8 mouse cellular contexts compared by ENCODE assay signal in the genomic region with DNA sequence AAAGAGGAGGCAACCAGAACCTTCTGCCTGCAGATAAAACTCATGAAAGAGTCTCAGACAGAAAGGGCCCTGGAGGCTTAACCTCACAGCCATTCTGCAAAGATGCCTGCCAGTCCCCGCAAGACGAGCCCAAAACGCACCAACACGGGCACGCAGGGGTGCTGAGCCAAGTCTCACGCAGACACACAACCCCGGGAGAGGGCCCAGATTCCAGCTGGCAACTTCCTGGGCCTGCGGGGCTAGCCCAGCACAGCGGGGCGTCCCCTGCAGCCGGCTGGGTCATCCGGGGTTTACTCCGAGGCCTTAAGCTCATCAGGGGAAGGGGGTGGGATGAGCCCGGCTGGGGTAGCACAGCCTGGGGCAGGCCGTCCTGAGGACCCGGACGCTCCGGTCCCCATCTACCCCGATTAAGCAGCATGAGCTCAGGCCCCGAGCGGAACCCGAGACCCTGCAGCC. TPM values are rescaled to one million over a fixed set of nuclear protein-coding genes. Genes with fewer than 3 reads are reported as not detected.
DNase-seq lines count a peak whose midpoint lies in the region; ATAC-seq and TF ChIP-seq lines count a peak whose summit lies in the region.

No protein-coding gene starts in this region.

- peak; percentile 73 for ATAC-seq in hindbrain, postnatal 0 days
- ATAC-seq in liver, embryonic 13.5 days (ENCODE audit: low read depth), result peak; percentile 39
- ATAC-seq in neural tube, embryonic 13.5 days (ENCODE audit: low read depth), result peak; percentile 86
- no peak for ATAC-seq in monocyte, adult 5-6 weeks (replicated peaks; ENCODE audit: insufficient number of reproducible peaks, low FRiP score, low TSS enrichment, poor library complexity, severe bottlenecking)

- peak overlapping the region; percentile 71 to 91 (median 82) for H3K4me3 ChIP-seq in CH12.LX (replicated peaks in 1 of 3; ENCODE audit: low read depth in 2 of 3, low read length in 2 of 3, poor library complexity in 1 of 3)
- peak overlapping the region; percentile 82 for H3K4me3 ChIP-seq in hindbrain, postnatal 0 days (ENCODE audit: low read length)
- H3K4me3 ChIP-seq in liver, embryonic 13.5 days (replicated peaks), result peak overlapping the region; percentile 81
- peak overlapping the region; percentile 91 for H3K4me3 ChIP-seq in neural tube, embryonic 13.5 days

- peak overlapping the region; percentile 88 for H3K27ac ChIP-seq in CH12.LX (ENCODE audit: insufficient read depth, low read depth)
- peak overlapping the region; percentile 95 for H3K27ac ChIP-seq in hindbrain, postnatal 0 days
- H3K27ac ChIP-seq in liver, embryonic 13.5 days, result peak overlapping the region; percentile 94
- H3K27ac ChIP-seq in neural tube, embryonic 13.5 days (replicated peaks), result peak overlapping the region; percentile 95

- no peak for TF ChIP-seq CTCF in CH12.LX (conservative IDR thresholded peaks at IDR 0.05 in 1 of 2, IDR thresholded peaks at IDR 0.05 in 1 of 2; ENCODE audit: low read depth in 2 of 2, low read length in 2 of 2)
- no peak for TF ChIP-seq CTCF in hindbrain, postnatal 0 days (IDR thresholded peaks at IDR 0.05; ENCODE audit: low read depth)

- dilution Hi-C loops in CH12.LX (cut with MboI; ENCODE audit: extremely low pct_ligation_motif_present, extremely low pct_unique_long_range_greater_than_20kb, low sequenced_read_pairs), result no loop called here

- H3K79me2 ChIP-seq in CH12.LX (replicated peaks; ENCODE audit: control insufficient read depth, extremely low read depth, insufficient read depth, poor library complexity, severe bottlenecking), result peaks cover 11% of the 10 kb centered on the region

- H3K9ac ChIP-seq in CH12.LX (ENCODE audit: insufficient read depth, low read depth), result peak overlapping the region; percentile 90
- H3K9ac ChIP-seq in hindbrain, postnatal 0 days (replicated peaks; ENCODE audit: low read length), result peak overlapping the region; percentile 94
- peak overlapping the region; percentile 91 for H3K9ac ChIP-seq in liver, embryonic 13.5 days
- peak overlapping the region; percentile 95 for H3K9ac ChIP-seq in neural tube, embryonic 13.5 days

- TF ChIP-seq EP300 in CH12.LX (IDR thresholded peaks at IDR 0.05; ENCODE audit: low read length), result no peak

- H3K36me3 ChIP-seq in CH12.LX (replicated peaks in 1 of 2; ENCODE audit: control insufficient read depth in 1 of 2, insufficient read depth in 1 of 2, low read length in 1 of 2), result peaks cover 8 to 31% of the 10 kb centered on the region in 2 experiments
- H3K36me3 ChIP-seq in hindbrain, postnatal 0 days (ENCODE audit: insufficient read depth, low read length), result peaks cover 5% of the 10 kb centered on the region; the same call in 1 of the 2 replicates
- H3K36me3 ChIP-seq in liver, embryonic 13.5 days, result peaks cover 8% of the 10 kb centered on the region; the same call in 1 of the 2 replicates
- peaks cover 7% of the 10 kb centered on the region for H3K36me3 ChIP-seq in neural tube, embryonic 13.5 days

- peak; percentile 72 for DNase-seq in 3134 (ENCODE audit: extremely low read depth, insufficient read length, low spot score)
- DNase-seq in CH12.LX (ENCODE audit: extremely low read depth), result peak; percentile 59
- peak; percentile 53 to 71 for DNase-seq in cerebellum, adult 18-20 months
- peak; percentile 54 for DNase-seq in forelimb bud, embryonic 11.5 days (ENCODE audit: low read depth, low spot score)
- DNase-seq in hindbrain, postnatal 0 days (ENCODE audit: low spot score), result peak; percentile 62
- DNase-seq in liver, embryonic 13.5 days, result peak; percentile 39

- peak overlapping the region; percentile 79 for H3K4me2 ChIP-seq in CH12.LX (ENCODE audit: insufficient read depth, low read depth, poor library complexity, severe bottlenecking)
- peak overlapping the region; percentile 89 for H3K4me2 ChIP-seq in hindbrain, postnatal 0 days (ENCODE audit: low read depth, low read length)
- peak overlapping the region; percentile 97 for H3K4me2 ChIP-seq in liver, embryonic 13.5 days
- H3K4me2 ChIP-seq in neural tube, embryonic 13.5 days, result peak overlapping the region; percentile 88

- peaks cover 2% of the 10 kb centered on the region for H3K9me3 ChIP-seq in CH12.LX (replicated peaks; ENCODE audit: low read length)
- no peaks in the 10 kb centered on the region for H3K9me3 ChIP-seq in hindbrain, postnatal 0 days (ENCODE audit: low read length)
- H3K9me3 ChIP-seq in liver, embryonic 13.5 days (replicated peaks), result no peaks in the 10 kb centered on the region
- no peaks in the 10 kb centered on the region for H3K9me3 ChIP-seq in neural tube, embryonic 13.5 days

- TF ChIP-seq RAD21 in CH12.LX (IDR thresholded peaks at IDR 0.05; ENCODE audit: low read depth, low read length), result no peak

- TF ChIP-seq POLR2A in CH12.LX (IDR thresholded peaks at IDR 0.05; ENCODE audit: low read depth, low read length), result no peak; the same call in 1 of the 2 replicates

- H3K27me3 ChIP-seq in CH12.LX (replicated peaks), result no peaks in the 10 kb centered on the region
- H3K27me3 ChIP-seq in hindbrain, postnatal 0 days (ENCODE audit: insufficient read depth, low read length), result no peaks in the 10 kb centered on the region
- H3K27me3 ChIP-seq in liver, embryonic 13.5 days, result peaks cover 13% of the 10 kb centered on the region; the same call in 1 of the 2 replicates
- H3K27me3 ChIP-seq in neural tube, embryonic 13.5 days, result no peaks in the 10 kb centered on the region

- WGBS in hindbrain, postnatal 0 days, result 0% methylated on average over 22 of the region's 22 CpGs
- 1% methylated on average over 21 of the region's 22 CpGs for WGBS in liver, embryonic 13.5 days (ENCODE audit: insufficient replicate concordance)
- 0% methylated on average over 20 of the region's 22 CpGs for WGBS in neural tube, embryonic 13.5 days

- in situ Hi-C loops in CH12.LX (cut with MboI; ENCODE audit: low pct_ligation_motif_present, low pct_unique_long_range_greater_than_20kb, low sequenced_read_pairs), result no loop called here

- H3K4me1 ChIP-seq in CH12.LX (ENCODE audit: control insufficient read depth in 1 of 2, insufficient read depth in 2 of 2), result peaks cover 7 to 34% of the 10 kb centered on the region in 2 experiments
- peaks cover 8% of the 10 kb centered on the region; the same call in 1 of the 2 replicates for H3K4me1 ChIP-seq in hindbrain, postnatal 0 days (ENCODE audit: insufficient read depth, low read length)
- peaks cover 59% of the 10 kb centered on the region for H3K4me1 ChIP-seq in liver, embryonic 13.5 days (replicated peaks)
- peaks cover 37% of the 10 kb centered on the region for H3K4me1 ChIP-seq in neural tube, embryonic 13.5 days (replicated peaks)

TF ChIP-seq in CH12.LX, 34 proteins besides CTCF, POLR2A, EP300 and RAD21:
- TF ChIP-seq MAX (IDR thresholded peaks at IDR 0.05; ENCODE audit: low read length), result no peak
- TF ChIP-seq ELF1 (IDR thresholded peaks at IDR 0.05; ENCODE audit: low read depth, low read length), result peak; percentile 67
- TF ChIP-seq MAZ (IDR thresholded peaks at IDR 0.05; ENCODE audit: low read depth, low read length), result 0 out of 2 replicates have a peak, but pooled peaks have one; percentile 14
- no peak for TF ChIP-seq MEF2A (IDR thresholded peaks at IDR 0.05; ENCODE audit: borderline replicate concordance, low read depth, low read length)
- TF ChIP-seq ETS1 (conservative IDR thresholded peaks at IDR 0.05; ENCODE audit: low read depth, low read length), result 0 out of 2 replicates have a peak, but pooled peaks have one; percentile 25
- TF ChIP-seq TBP (conservative IDR thresholded peaks at IDR 0.05; ENCODE audit: low read depth, low read length), result 0 out of 2 replicates have a peak, but pooled peaks have one; percentile 37
- no peak for TF ChIP-seq PAX5 (IDR thresholded peaks at IDR 0.05; ENCODE audit: low read length)
- TF ChIP-seq IRF4 (IDR thresholded peaks at IDR 0.05; ENCODE audit: low read depth, low read length), result peak; percentile 6; the same call in 1 of the 2 replicates
- no peak for TF ChIP-seq RCOR1 (conservative IDR thresholded peaks at IDR 0.05; ENCODE audit: low read depth, low read length)
- peak; percentile 64 for TF ChIP-seq MXI1 (IDR thresholded peaks at IDR 0.05; ENCODE audit: low read depth, low read length)
- no peak for TF ChIP-seq USF2 (conservative IDR thresholded peaks at IDR 0.05; ENCODE audit: low read depth, low read length)
- no peak for TF ChIP-seq ZC3H11A (IDR thresholded peaks at IDR 0.05; ENCODE audit: low read depth, low read length)
- TF ChIP-seq UBTF (IDR thresholded peaks at IDR 0.05; ENCODE audit: low read depth, low read length), result peak; percentile 90

RNA-seq across cellular contexts. Expression of gene Ssh1, which starts 0.6 kb away (rescaled TPM):
- 5.6 and 8.2 TPM in 2 replicates for total RNA-seq in CH12.LX (2012; rRNA removed)
- 2.3 and 3.0 TPM in 2 replicates for total RNA-seq in CH12.LX (2014; rRNA removed)
- polyA plus RNA-seq in CH12.LX (2012; ENCODE audit: insufficient read length, low read depth), result 8.1 and 8.9 TPM in 2 replicates
- total RNA-seq in hindbrain, postnatal 0 days (2014; rRNA removed), result 12.4 and 14.5 TPM in 2 replicates
- 9.7 and 11.6 TPM in 2 replicates for polyA plus RNA-seq in hindbrain, postnatal 0 days (2015; fragmentation: Nextera tagmentation; extraction: Ambion mirVana)
- polyA plus RNA-seq in liver, embryonic 13.5 days (2015; fragmentation: Nextera tagmentation; extraction: Ambion mirVana), result 5.4 and 6.0 TPM in 2 replicates
- polyA plus RNA-seq in neural tube, embryonic 13.5 days (2015; fragmentation: Nextera tagmentation; extraction: Ambion mirVana), result 12.9 and 16.8 TPM in 2 replicates
- total RNA-seq in monocyte, adult 5-6 weeks (2017), result 11.1 to 23.4 TPM (median 17.9 TPM) in 3 replicates

RNA-seq across cellular contexts. Expression of gene Dao, which starts 10.4 kb away (rescaled TPM):
- 0.97 and 1.4 TPM in 2 replicates for total RNA-seq in CH12.LX (2012; rRNA removed)
- total RNA-seq in CH12.LX (2014; rRNA removed), result 1.9 TPM in 2 replicates
- polyA plus RNA-seq in CH12.LX (2012; ENCODE audit: insufficient read length, low read depth), result 3.6 TPM in 2 replicates
- 0.84 TPM in 1 of 2 replicates, not detected in the other for total RNA-seq in hindbrain, postnatal 0 days (2014; rRNA removed)
- 0.14 TPM in 1 of 2 replicates, not detected in the other for polyA plus RNA-seq in hindbrain, postnatal 0 days (2015; fragmentation: Nextera tagmentation; extraction: Ambion mirVana)
- polyA plus RNA-seq in liver, embryonic 13.5 days (2015; fragmentation: Nextera tagmentation; extraction: Ambion mirVana), result not detected in 2 replicates
- polyA plus RNA-seq in neural tube, embryonic 13.5 days (2015; fragmentation: Nextera tagmentation; extraction: Ambion mirVana), result not detected in 2 replicates
- not detected in 3 replicates for total RNA-seq in monocyte, adult 5-6 weeks (2017)
